Mouse (Mus musculus) lung, adult 2 months (tissue): ENCODE results near the gene Tmub2.
A peak's percentile ranks its signal among the peaks of the same experiment; 100 is the strongest.

ENCODE experiments used
- CTCF ChIP-seq: fragments of 200-500 bp; IDR thresholded peaks from 2 replicates; pipeline ENCODE4 v1.5.1; 2011; ENCODE audit warnings: mild to moderate bottlenecking, low read length, control low read depth; ENCODE audit not compliant: insufficient read depth
- POLR2A ChIP-seq: fragments of 200-500 bp; IDR thresholded peaks from 2 replicates; pipeline ENCODE4 v1.6.1; 2011; ENCODE audit warnings: low read depth, mild to moderate bottlenecking, control low read depth, low read length, borderline replicate concordance; ENCODE audit errors: extremely low read depth

GRCm38 (mm10) chr11:102258521-102258920 is 26.2 kb upstream of the Tmub2 start:
- TF ChIP-seq POLR2A (no peak), CTCF (0 out of 2 replicates have a peak, but pooled peaks have one; percentile 29)
